Mouse (Mus musculus): ENCODE data around the gene Ralgapa1.

- TF ChIP-seq TCF12 (IDR thresholded peaks at IDR 0.05; ENCODE audit: insufficient read depth, poor library complexity, severe bottlenecking) (no peak), POLR2A (IDR thresholded peaks at IDR 0.05; ENCODE audit: insufficient read length, low read depth) (no peak), E2F4 (IDR thresholded peaks at IDR 0.05; ENCODE audit: insufficient read depth) (no peak)
Measured at GRCm38 (mm10) chr12:55598537-55598886, 222.5 kb downstream of the Ralgapa1 start.
